Mouse (Mus musculus): ENCODE data around the gene Gpbp1.

DNA sequence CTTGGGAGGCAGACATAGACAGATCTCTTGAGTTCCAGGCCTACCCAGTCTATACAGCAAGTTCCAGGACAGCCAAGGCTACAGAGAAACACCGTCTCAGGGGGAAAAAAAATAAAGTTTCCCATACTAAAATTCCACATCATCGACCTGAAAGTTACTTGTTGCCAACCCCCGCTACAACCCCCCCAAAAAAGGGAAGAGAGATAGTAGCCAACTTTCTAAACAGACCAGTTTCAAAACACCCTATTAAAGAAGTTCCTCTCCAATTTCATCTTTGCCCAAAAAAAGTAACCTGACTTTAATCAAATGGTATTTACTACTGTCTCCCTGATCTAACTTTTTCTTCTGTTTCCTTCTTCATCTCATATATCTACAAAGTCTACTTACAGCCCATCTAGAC lies 22.6 kb downstream of the Gpbp1 start:
- TF ChIP-seq CTCF (IDR thresholded peaks at IDR 0.05; ENCODE audit: low read depth) (no peak), EP300 (IDR thresholded peaks at IDR 0.05; ENCODE audit: low read depth) (no peak)

Measured in liver, embryonic 14.5 days (tissue).